Mouse (Mus musculus) ES-Bruce4 (cell line): ENCODE results near the gene Ermap.

Experiments used
- EP300 ChIP-seq: IDR thresholded peaks from 2 replicates; pipeline ENCODE4 v1.6.1; 2011; ENCODE audit warnings: low read depth, low read length; ENCODE audit not compliant: insufficient read depth
- POLR2A ChIP-seq: IDR thresholded peaks from one replicate; pipeline ENCODE4 v1.8.1; 2011; ENCODE audit warnings: low read length; ENCODE audit not compliant: insufficient read depth

GRCm38 (mm10) chr4:119239181-119239682, 49.4 kb upstream of the Ermap start:
- TF ChIP-seq POLR2A, result no peak
- TF ChIP-seq EP300, result no peak
